Mouse (Mus musculus) ovary, postnatal 10 days (tissue): Measurements from ENCODE around the gene Olfr541.
"Not testable (repeated sequence)": the region's sequence is repeated elsewhere in the genome, so short reads cannot be mapped to it uniquely, and the experiment has no call there.

Source experiments
- DNase-seq: peaks from one replicate; pipeline ENCODE4 v3.0.0; 2022; ENCODE audit warnings: low spot score

Olfr541 gene

DNA sequence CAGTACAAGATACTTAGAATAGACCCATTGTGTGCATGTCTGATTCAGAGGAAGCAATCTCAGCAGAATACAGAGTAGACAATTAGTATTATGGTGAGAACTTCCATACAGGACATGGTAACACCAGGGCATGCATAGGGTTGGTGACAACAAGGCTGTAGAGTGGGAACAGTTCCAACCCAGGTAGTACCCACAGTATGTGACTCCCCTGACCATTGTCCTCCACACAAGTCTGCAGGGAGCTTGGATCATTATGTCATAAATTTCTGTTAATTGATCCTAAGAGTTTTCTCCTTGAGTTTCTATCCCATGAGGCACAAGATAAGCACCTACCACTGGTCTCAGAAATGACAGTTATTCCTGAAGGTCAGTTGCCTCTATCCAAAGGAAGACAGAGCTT, at the start of gene Olfr541:
TSS of gene Olfr541 (plus strand) at position 301 of the 400 bp plus-strand sequence.
- DNase-seq: no peak

DNA sequence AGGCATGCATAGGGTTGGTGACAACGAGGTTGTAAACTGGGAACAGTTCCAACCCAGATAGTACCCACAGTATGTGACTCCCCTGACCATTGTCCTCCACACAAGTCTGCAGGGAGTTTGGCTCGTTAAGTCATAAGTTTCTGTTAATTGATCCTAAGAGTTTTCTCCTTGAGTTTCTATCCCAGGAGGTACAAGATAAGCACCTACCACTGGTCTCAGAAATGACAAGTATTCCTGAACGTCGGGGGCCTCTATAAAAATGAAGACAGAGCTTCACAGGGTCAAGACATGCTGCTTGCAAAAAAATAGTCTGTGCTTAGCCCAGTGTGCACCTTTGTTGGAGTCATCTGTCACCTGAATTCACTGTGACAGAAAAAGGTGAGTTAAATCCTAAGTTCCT, 37.4 kb upstream of the Olfr541 start, which contains the start of gene Olfr539:
TSS of gene Olfr539 (plus strand) at position 301 of the 400 bp plus-strand sequence.
- DNase-seq: no peak

DNA sequence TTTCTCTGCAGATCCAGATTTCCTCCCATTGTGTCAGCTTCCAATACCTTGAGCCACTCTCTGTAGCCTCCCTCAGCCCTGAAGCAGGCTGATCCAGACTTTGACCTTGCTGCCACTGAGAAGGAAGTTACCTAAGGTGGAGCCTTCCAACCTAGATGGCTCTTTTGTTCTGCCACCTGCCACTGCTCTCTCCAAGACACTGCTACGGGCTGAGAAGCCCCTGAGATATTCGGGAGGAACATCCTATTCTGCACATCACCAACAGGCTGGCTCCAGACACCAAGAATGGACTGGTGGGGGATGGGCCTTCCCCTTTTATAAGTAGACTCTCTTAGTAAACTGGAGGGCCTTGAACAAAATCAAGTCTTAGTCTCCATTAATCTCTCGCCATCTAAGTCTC, 26.4 kb upstream of the Olfr541 start:
- not testable (repeated sequence) for DNase-seq

DNA sequence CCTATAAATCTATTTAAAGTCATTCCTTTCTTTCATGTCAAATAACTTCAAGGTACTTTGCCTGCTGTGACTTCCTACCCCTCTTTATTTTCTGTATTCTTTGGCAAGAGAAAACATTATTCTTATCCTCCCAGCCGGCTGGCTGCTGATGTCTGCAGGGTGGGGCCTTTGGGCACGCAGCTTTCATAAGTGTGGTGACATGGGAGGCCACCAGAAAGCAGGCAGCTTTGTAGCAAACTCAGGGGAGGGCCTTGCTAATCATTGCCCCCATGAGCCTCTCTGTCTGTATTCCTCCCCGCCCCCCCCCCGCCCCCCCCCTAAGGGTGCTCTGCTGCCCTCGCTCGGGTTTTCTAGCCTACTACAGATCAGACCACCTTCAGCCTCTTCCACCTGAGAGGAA, 21.2 kb upstream of the Olfr541 start:
- DNase-seq: no peak

DNA sequence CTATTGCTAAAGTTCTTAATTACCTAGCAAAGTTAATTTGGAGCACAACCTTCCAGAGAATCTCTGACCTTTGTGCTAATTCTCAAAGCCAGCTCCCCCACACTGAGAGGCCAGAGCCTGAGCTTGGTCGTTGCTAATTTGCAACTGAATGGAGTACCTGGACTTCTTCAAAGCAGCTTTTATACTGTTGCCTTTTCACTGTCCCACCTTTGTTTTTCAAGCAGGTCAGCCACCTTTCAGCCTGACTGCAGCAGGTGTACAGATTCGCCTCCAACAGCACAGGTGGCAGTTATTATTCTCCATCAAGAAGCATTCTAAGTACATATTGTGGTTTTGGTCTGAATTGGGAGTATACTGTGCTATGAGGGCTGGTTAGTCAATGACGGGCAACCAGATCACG, 17.5 kb upstream of the Olfr541 start:
- DNase-seq: not testable (repeated sequence)

DNA sequence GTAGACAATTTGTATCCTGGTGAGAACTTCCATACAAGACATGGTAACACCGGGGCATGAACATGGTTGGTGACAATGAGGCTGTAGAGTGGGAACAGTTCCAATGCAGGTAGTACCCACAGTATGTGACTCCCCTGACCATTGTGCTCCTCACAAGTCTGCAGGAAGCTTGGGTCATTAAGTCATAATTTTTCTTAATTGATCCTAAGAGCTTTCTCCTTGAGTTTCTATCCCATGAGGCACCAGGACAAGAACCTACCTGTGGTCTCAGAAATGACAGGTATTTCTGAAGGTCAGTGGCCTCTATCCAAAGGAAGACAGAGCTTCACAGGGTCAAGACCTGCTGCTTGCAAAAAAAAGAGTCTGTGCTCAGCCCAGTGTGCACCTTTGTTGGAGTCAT, 15.4 kb upstream of the Olfr541 start, which contains the start of gene Olfr45:
TSS of gene Olfr45 (plus strand) at position 301 of the 400 bp plus-strand sequence.
- no peak for DNase-seq

DNA sequence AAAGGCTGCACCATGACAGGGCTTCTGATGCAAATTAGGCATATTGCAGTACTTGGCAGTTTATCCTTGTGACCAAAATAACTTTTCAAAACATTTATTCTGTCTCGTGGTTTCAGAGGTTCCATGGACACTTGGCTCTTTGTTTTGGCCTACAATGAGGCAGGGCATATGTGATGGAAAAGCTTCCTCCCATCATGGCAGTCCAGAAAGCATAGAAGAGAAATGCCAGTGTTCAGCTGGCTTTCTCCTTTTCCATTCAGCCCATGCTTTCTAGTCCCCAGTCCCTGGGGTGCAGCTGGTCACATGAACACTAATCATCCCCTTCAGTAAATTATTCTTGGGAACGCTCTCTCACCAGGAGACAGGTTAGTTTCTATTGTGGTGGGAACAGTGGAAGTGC, 9.3 kb downstream of the Olfr541 start:
- no peak for DNase-seq

DNA sequence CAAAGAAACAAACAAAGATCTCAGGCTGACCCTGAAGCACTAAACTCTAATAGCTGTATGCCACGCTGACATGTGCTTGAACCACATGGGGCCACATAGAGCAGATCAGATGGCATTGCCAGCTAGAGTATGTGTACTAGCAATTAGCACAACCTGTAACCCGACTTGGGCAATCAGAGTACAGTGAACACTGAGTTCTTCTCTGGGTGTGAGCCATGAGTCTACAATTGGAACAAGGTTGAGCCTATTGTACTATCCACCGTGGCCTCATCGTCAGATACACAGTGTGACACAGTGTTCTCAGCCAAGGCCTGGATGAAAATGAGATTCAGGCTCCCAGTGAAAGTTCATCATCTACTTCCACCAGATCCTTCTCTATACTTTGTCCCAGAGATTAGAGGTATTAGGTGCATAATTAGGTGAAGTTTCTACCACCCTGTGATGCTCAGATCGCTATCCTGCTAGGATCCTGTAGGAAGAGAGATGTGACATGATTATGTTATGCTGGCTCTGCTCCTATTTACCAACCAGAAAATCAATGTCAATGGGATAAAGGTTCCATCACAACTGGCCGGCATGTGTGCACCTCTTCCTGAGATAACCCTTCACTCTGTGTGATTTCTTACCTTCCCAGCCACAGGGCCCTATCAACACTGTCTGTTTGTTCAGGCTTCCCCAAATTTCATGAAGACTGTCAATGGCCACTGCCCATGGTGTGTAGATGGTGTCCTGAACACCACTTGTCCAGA, 10.6 kb downstream of the Olfr541 start:
- no peak for DNase-seq

DNA sequence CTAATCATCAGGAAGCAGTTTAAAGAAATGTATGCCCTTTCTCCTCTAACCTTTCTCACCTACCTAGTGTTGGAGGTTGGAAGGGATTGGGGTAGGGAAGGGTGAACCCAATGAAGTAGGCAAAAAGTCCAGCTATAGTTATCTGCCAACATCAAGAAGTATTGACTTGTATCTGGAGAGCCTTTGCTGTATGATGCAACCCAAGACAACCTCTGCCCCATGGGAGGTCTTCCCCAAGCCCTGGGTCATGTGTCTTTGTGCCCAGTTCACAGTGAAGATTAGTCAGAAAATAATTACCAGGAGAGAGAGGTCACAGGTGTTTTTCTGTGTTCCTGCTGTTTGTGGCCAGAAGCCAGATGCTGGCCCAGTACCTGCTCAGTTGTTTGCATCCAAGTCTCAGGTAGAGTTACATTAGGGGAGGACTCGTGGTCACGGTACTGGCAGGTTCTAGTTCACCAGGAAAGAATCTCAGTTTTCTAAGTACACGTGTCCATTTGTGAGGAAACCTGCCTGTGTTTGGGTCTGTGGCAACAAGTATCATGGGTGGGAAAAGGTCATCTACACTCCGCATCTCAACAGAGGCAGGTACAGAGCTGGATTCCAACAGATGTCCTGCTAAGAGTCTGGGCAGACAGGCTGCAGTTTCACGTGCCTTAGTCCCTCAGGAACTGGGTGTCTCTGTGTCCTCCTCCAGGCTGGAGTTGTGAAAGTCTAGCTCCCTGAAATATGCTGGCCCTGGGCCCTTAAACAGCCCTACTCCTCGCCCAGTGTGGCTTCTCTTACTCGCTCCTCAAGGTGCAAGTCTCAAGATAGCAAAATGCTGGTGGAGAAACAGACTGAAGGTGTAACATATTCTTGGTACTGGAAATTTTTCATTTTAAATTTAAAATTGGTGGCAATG, 20.3 kb downstream of the Olfr541 start:
- no peak for DNase-seq

DNA sequence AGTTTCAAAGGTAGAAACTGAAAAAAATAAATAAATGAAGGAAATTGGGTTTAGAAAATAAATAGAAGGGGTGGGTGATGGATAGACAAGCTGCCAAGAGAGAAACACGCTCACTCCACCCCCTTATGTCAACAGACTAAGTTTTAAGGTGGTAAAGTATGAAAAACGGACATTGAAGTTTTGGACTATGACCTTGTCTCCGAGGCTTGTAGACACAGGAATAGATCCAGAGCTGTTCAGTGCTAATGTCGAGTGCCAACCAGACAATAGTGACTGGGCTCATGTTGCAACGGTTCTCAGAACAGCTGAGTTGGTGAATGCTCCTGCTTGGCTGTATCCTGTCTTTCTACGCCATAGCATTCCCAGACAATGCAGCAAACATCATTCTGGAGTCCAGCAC, 24.0 kb downstream of the Olfr541 start:
- DNase-seq: no peak

DNA sequence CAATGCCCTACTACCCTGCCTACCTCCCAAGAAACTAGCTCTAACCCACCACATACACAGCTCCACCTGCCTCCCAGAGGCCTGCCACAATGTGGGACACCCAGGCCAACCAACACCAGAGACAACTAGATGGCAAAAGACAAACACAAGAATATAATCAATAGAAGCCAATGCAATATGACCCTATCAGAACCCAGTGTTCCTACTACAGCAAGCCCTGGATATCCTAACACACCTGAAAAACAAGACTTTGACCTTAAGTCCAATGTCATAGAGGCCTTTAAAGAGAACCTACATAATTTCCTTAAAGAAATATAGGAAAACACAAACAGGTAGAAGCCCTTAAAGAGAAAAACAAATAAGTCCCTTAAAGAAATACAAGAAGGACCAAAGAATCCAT, 28.5 kb downstream of the Olfr541 start:
- no peak for DNase-seq

DNA sequence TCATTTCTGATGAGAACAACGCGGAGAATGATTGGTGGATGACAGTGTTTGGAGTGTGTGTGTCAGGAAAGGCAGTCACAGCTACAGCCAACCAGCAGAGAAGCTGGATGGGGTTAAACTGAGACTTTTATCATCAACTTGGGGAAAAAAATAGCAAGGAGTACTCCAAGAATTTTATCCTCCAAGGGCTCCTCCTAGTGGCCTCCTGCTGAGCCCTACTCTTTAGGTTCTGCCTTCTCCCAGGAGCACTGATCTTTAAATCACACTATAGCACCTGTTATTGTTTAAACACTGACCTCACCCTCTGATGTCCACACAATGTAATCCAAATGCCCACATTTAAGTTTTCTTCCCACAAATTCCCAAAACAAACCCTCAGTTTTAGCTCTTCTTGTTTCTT, 36.1 kb downstream of the Olfr541 start:
- no peak for DNase-seq

DNA sequence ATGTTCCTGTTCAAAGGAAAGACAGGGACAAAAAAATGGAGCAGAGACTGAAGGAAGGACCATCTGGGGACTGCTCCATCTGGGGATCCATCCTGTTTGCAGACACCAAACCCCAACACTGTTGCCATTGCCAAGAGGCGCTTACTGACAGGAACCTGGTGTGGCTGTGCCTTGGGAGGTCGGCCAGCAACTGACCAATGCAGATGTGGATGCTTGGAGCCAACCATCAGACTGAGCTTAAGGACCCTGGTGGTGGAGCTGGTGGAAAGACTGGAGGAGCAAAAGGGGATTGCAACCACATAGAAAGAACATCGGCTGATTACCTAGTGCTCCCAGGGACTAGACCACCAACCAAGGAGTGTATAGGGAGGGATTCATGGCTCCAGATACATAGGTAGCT, 50.3 kb downstream of the Olfr541 start:
- no peak for DNase-seq

DNA sequence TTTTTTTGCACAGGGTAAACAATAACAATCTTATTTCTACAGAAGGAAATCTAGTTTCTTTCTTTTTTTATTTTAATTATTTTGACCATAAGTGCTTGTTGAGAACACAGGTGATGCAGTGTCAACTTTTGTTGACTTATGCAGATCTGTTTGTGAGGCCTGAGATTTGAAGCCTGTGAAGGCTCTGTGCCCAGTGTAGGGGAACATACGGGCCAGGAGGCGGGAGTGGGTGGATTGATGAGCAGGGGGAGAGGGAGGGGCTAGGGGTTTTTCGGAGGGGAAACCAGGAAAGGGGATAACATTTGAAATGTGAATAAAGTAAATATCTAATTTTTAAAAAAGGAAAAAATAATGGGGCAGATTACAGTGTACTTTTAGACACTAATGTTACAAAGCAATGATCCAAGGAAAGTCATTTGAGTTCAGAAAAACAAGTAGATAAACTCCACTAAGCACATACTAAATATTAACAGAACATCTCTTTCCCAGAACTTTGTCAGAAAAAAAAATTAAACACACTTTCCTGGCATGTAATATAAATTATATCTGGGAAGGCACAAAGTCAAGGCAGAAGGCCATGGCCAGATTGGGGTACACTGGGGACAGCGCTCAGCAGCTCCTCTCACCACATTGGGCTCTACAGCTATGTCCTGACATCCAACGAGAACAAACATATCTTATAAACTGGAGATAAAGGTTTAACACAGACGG, 51.2 kb downstream of the Olfr541 start:
- no peak for DNase-seq

DNA sequence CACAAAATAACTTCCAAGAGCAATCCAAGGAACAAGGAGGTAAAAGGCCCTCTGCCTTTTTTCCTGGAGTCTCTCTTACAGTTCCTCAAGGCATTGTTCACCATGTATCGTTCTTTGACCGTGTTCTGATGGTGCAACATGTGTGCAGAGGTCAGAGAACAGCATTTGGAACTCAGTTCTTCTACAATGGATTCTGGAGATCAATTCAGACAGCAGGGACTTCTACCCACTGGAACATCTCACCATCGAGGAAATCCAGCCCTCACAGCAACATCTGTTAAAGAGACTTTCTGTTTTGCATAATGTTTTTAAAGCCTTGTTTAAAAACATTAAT, 51.7 kb downstream of the Olfr541 start:
- DNase-seq: no peak

DNA sequence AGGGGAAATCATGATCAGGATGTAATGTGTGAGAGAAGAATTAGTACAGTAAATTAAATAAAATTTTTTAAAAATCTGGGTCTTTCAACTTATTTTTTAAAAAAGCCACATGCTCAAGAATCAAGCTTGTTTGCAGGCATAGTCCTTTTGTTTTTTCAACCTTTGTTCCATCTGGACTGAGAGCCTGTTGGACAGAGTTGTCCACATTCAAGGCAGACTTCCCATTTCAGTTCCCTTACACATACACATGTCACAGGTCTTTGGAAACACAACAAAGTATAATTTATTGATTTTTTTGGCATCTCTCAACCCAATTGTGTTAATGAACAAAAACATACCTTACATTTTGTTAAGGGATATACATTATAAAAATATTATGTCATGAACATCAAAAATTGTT, 57.5 kb downstream of the Olfr541 start:
- no peak for DNase-seq
